Mouse (Mus musculus) thymus, adult 2 months (tissue): ENCODE data around the gene Pnck. TPM values are rescaled to one million over a fixed set of nuclear protein-coding genes. Genes with fewer than 3 reads are reported as not detected.

Experiments used
- DNase-seq: peaks from one replicate; pipeline ENCODE4 v3.0.0; 2021
- H3K27ac ChIP-seq: fragments of 200-500 bp; 2 replicates; pipeline ENCODE4 v1.5.1; 2012; ENCODE audit warnings: low read length, control low read depth; ENCODE audit not compliant: control insufficient read depth, insufficient read depth
- H3K27me3 ChIP-seq: fragments of 200-500 bp; 2 replicates; pipeline ENCODE4 v1.6.1; 2012; ENCODE audit warnings: mild to moderate bottlenecking, low read length, moderate library complexity, mixed read lengths; ENCODE audit not compliant: control insufficient read depth, insufficient read depth
- H3K36me3 ChIP-seq: fragments of 200-500 bp; 2 replicates; pipeline ENCODE4 v1.6.1; 2012; ENCODE audit warnings: mild to moderate bottlenecking, low read length, moderate library complexity; ENCODE audit not compliant: control insufficient read depth, insufficient read depth
- H3K4me1 ChIP-seq: fragments of 200-500 bp; replicated peaks from 2 replicates; pipeline ENCODE4 v1.6.1; 2012; ENCODE audit warnings: low read length; ENCODE audit not compliant: control insufficient read depth, insufficient read depth
- H3K4me3 ChIP-seq: fragments of 200-500 bp; 2 replicates; pipeline ENCODE4 v1.5.1; 2012; ENCODE audit warnings: mild to moderate bottlenecking, low read length, control low read depth, moderate library complexity; ENCODE audit not compliant: control insufficient read depth, insufficient read depth
- CTCF ChIP-seq: fragments of 200-500 bp; IDR thresholded peaks from 2 replicates; pipeline ENCODE4 v1.5.1; 2012; ENCODE audit warnings: mild to moderate bottlenecking, control low read depth, low read length, moderate library complexity, borderline replicate concordance; ENCODE audit not compliant: control insufficient read depth, poor library complexity, insufficient read depth; ENCODE audit errors: extremely low read depth
- POLR2A ChIP-seq: fragments of 200-500 bp; IDR thresholded peaks from 2 replicates; pipeline ENCODE4 v1.6.1; 2012; ENCODE audit warnings: mild to moderate bottlenecking, low read length, control low read depth, moderate library complexity; ENCODE audit not compliant: control insufficient read depth, poor library complexity, insufficient read depth; ENCODE audit errors: extremely low read depth
- WGBS: fragments of 180-500 bp; shearing (Covaris S2); methylation state at CpG from one replicate; pipeline ENCODE4 v1.1.7; 2018; 5-methylcytosine and 5-hydroxymethylcytosine counted together
- polyA plus RNA-seq: library from polyadenylated mRNA; depleted of rRNA; stranded (reverse); fragments of >200 nt; gene quantifications from 2 replicates; pipeline ENCODE4 v1.2.3, GENCODE M21; 2012

The Pnck gene
- polyA plus RNA-seq, 1 experiment, result 6.9 TPM

- DNase-seq, result no peak
- TF ChIP-seq POLR2A, result no peak
- TF ChIP-seq CTCF, result no peak
- Histone ChIP-seq H3K27me3 (no peaks in the 10 kb centered on the region; the same call in 1 of the 2 replicates), H3K4me3 (no peak overlapping the region), H3K36me3 (no peaks in the 10 kb centered on the region), H3K4me1 (peaks cover 10% of the 10 kb centered on the region; the same call in 1 of the 2 replicates), H3K27ac (no peak overlapping the region)
- 100% methylated on average over 4 of the region's 4 CpGs for WGBS
Measured at GRCm38 (mm10) chrX:73676668-73677067, 16.8 kb upstream of the Pnck start.

GRCm38 (mm10) chrX:73675231-73675630, 15.3 kb upstream of the Pnck start:
- Histone ChIP-seq H3K4me3 (no peak overlapping the region), H3K27ac (no peak overlapping the region)
- no peak for DNase-seq

DNA sequence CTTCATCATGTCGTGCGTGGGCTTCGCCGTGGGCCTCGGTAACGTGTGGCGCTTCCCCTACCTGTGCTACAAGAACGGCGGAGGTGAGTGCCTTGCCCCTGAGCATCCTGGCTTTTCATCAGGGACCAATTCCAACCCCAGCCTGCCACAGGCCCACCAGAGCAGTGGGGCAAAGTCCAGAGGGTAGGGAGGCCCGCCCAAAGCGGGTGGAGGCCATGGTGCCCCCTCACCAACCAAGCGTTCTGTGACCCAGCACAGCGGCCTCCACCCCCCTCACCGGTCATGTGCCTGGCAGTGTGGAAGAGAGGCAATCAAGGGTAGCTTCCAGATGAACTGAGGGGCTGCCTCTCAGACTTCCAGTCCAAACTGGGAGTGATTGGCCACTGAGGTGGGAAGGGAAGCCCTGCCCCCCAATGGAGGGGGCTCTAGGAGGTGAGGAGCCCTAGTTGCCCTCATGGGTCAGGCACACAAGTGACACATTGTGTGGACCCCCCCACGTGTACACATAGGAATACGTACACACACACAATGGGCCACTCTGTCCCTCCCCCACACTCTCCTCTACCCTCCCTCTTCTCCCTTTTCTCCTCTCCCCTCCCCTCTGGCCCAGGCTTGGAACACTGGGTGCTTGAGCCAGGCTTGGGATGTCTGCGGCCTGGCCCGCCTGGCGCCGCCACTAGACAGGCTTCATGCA, 14.2 kb upstream of the Pnck start:
- Histone ChIP-seq H3K4me3 (peak overlapping the region; percentile 25), H3K36me3 (no peaks in the 10 kb centered on the region), H3K27me3 (no peaks in the 10 kb centered on the region; the same call in 1 of the 2 replicates), H3K27ac (no peak overlapping the region), H3K4me1 (peaks cover 10% of the 10 kb centered on the region; the same call in 1 of the 2 replicates)
- 65% methylated on average over 20 of the region's 20 CpGs for WGBS
- no peak for DNase-seq
- TF ChIP-seq POLR2A (no peak), CTCF (no peak)

More at GRCm38 (mm10) chrX:73675231-73675630, 15.3 kb upstream of the Pnck start:
- H3K4me1 ChIP-seq, result peaks cover 10% of the 10 kb centered on the region; the same call in 1 of the 2 replicates
- no peaks in the 10 kb centered on the region; the same call in 1 of the 2 replicates for H3K27me3 ChIP-seq
- H3K36me3 ChIP-seq, result no peaks in the 10 kb centered on the region
- 81% methylated on average over 2 of the region's 2 CpGs for WGBS
- TF ChIP-seq POLR2A, result no peak
- no peak for TF ChIP-seq CTCF

DNA sequence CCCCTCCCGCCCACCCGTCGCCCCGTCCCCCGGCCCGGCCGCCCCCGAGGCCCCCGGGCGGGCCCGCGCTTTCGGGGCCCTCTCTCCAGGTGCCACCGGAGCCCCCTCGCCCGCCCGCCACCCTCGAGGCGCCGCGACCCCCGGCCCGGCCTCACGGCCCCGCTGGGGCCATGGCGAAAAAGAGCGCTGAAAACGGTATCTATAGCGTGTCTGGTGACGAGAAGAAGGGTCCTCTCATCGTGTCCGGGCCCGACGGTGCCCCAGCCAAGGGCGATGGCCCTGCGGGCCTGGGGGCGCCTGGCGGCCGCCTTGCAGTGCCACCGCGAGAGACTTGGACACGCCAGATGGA, 13.7 kb upstream of the Pnck start:
- no peak overlapping the region for H3K27ac ChIP-seq
- TF ChIP-seq POLR2A (no peak), CTCF (no peak)
- 8% methylated on average over 30 of the region's 42 CpGs for WGBS
- H3K36me3 ChIP-seq, result no peaks in the 10 kb centered on the region
- peaks cover 10% of the 10 kb centered on the region; the same call in 1 of the 2 replicates for H3K4me1 ChIP-seq
- no peak for DNase-seq
- no peaks in the 10 kb centered on the region; the same call in 1 of the 2 replicates for H3K27me3 ChIP-seq
- H3K4me3 ChIP-seq, result peak overlapping the region; percentile 64

DNA sequence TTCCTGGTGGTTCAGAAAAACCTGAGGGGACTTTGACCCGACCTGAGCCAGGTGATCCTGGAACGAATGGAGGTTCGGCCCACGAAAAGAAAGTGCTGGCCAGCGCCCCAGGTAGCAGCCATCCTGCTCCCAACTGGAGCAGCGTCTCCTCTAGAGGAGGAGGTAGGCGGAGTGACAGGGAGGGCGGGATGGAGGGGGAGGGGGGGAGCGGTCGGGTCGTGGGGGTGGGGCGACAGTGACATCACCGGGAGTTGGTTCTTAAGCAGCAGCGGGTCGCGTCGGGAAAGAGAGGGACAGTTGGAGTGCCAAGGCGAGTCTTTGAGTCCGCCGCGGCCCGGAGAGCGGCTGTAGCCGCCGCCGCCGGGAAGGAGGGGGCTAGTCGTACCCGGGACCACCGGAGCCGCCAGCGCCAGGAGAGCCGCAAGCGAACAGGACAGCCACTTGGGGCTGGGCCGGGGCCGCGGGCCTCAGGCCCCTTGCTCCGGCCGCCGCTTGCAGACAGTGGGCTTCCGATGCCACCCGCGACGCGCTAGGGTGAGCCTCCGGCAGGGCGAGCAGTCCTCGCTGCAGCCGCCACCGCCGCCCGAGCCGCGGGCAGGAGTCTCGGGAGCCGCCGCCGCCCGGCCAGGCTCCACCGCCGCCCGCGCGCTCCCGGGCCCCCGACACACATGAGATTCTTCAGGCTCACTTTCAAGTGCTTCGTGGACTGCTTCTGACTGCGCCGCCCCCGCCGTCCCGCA, 13.1 kb upstream of the Pnck start, which contains the start of gene Slc6a8:
Gene Slc6a8, plus strand, starts transcription at position 272 of the 740 bp plus-strand sequence.
- TF ChIP-seq POLR2A, result no peak
- no peak for TF ChIP-seq CTCF
- no peak for DNase-seq
- H3K4me3 ChIP-seq, result peak within 1 kb of the TSS; percentile 64
- H3K36me3 ChIP-seq, result no peaks in the 10 kb centered on the region
- no peak within 1 kb of the TSS for H3K27ac ChIP-seq
- WGBS, result 1% methylated on average over 58 of the region's 72 CpGs
- peaks cover 10% of the 10 kb centered on the region; the same call in 1 of the 2 replicates for H3K4me1 ChIP-seq
- H3K27me3 ChIP-seq, result no peaks in the 10 kb centered on the region; the same call in 1 of the 2 replicates

GRCm38 (mm10) chrX:73672031-73672431, 12.1 kb upstream of the Pnck start:
- peaks cover 10% of the 10 kb centered on the region; the same call in 1 of the 2 replicates for H3K4me1 ChIP-seq
- TF ChIP-seq POLR2A (no peak), CTCF (no peak; the same call in 1 of the 2 replicates)
- no peaks in the 10 kb centered on the region for H3K36me3 ChIP-seq
- WGBS, result 65% methylated on average over 4 of the region's 4 CpGs
- no peaks in the 10 kb centered on the region; the same call in 1 of the 2 replicates for H3K27me3 ChIP-seq
- H3K27ac ChIP-seq, result no peak overlapping the region
- no peak overlapping the region for H3K4me3 ChIP-seq
- peak; percentile 66 for DNase-seq
